Mouse (Mus musculus) yolk sac, embryonic 10.5 days (tissue): ENCODE measurements around the gene Itsn1.
A peak's percentile ranks its signal among the peaks of the same experiment; 100 is the strongest.

ENCODE experiments used
- DNase-seq: peaks from one replicate; pipeline ENCODE4 v3.0.0-alpha.2; 2017; ENCODE audit warnings: low spot score

Itsn1 gene

DNA sequence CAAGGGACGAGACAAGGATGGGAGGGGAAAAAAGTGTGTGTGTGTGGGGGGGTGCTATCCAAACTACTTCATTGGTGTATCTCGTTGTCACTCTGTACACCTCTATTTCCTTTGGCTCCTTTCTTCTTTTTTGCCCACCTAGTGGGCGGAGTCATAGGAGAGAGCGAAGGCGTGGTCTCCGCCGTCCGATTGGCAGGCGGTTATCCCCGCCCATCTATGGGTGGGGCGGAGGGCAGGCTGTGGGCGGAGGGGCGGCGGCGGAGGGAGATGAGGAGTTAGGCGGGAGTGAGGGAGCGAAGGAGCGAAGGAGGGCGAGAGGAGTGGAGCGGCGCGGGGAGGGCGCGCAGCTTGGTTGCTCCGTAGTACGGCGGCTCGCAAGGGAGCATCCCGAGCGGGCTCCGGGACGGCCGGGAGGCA, at the start of gene Itsn1:
Itsn1 (plus strand) TSS at position 216 of the 417 bp plus-strand sequence.
- peak; percentile 99 for DNase-seq

DNA sequence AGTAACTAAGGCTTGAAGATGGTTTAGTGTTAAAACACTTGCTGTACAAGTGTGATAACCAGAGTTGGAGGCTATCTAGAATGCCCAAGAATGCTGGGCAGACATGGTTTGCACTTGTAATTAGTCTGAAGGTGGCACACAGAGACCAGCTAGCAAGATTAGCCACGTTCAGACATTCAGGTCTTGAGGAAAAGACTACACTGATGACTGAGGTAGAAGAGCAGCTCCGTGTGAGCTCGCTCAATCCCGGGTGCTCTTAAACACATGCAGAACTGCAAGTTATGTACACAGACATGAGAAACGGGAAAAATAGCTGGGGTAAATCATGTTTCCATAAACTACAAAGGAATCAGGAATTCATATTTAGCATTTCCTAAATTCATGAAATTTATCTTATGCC, 48.4 kb upstream of the Itsn1 start:
- no peak for DNase-seq

DNA sequence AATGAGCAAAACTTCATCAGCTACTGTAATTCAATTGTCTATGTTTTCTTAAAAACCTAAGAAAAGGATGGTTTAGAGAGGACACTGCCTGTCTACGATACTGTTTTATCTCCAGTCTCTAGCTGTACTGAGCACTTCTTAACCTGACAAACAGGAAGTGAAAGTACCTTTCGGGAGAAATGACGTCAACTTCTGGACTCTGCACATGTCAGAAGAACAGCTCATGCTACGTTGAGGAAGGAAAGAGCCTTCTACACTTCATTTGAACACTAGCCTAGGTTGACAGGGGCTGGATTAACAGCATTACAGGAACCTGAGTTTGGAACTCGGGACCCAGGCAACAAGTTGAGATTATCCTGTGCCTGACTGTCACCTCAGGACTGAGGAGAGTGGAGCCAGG, 43.6 kb upstream of the Itsn1 start:
- no peak for DNase-seq

GRCm38 (mm10) chr16:91686369-91686768, 42.7 kb upstream of the Itsn1 start:
- no peak for DNase-seq

DNA sequence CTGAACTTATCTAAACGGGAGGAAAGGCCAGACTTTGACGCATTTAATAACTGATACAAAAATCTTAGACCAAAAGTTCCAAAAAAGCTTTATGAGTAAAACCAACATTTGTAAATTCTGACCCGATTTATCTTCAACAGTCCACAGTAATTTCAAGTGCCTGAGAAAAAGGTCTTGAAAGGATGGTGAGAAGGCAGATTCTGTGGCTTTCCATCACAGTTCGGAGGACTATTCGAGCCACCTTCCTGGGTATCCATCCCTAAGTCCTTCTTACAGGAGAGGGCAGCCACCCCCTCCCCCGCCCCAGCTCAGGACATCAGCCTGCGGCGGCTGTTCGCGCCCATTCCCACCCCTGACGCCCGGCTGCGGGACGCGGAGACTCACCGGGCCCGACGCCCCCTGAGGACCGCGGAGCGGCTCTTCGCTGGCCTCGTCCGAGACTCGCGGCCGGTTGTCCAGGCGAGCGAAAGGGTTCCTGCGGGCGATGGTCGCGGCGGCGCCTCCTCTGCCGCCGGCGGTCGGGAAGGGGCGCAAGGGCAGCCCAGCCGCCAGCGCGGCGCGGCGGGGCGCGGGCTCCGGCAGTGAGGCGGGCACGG, 41.0 kb upstream of the Itsn1 start:
- no peak for DNase-seq

DNA sequence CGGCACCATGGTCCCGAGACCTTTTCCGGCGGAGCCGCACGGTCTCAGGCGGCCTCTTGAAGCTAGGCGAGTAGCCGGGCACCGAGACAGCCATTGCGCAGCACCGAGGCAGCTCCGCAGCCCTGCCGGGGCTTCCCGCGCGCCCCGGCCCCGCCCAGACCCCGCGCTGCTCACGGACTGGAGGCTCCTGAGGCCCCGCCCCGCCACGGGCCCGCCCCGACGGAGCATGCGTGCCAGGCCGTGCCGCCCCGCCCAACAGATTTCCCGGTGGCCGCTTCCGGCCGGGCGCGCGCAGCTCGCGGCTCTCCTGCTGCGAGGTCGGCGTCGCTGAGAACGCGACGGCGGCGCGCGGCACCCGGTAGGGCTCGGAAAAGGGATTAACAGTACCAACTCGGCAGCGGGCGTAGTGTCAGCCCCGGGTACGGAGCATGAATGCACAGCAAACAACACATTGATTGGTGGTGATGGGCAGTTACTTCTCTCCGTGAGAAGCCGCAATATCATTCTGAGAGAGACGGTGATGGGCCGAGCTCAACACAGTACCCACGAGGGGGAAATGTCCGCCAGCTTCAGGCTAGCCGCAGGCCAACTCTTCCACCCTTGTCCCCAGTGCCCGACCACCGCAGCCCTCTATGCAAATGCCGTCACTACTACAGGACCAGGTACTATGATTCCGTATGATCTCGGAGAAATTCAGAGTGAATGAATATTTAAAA, 40.3 kb upstream of the Itsn1 start, which contains the start of gene Donson:
Donson (minus strand) TSS at position 152 of the 716 bp plus-strand sequence.
- DNase-seq: peak; percentile 92

- DNase-seq: no peak
These were observed 39.3 kb upstream of the Itsn1 start for GRCm38 (mm10) chr16:91689791-91690190.

GRCm38 (mm10) chr16:91694455-91695084, 34.5 kb upstream of the Itsn1 start:
- peak; percentile 66 for DNase-seq

DNA sequence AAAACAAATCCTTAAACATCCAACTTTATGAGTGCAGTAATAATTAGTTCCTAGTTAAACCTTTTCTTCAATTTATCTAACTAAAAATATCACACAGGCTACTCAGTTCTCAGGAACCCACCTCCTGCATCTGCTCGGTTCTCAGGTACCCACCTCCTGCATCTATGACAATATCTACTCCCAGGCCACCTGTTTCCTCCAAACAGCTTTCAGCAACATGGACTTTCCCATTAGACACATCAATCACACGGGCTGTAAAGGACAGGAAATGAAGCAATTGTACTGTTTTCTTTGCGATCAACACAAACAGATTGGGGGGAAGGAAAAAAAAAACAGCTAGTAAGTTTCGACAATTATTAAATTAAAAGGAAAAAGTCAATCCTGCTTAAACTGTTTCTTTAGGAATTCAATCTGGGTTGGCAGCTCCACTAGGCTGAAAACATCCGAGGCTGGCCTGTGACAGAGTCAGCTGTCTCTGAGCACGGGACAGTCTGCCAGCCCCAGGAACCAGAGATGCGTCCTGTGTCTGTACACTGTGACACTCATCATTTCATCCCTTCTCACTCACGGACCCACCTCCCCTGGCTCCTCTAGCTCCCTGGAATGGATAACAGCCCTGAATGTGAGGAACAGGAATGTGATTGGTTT, 33.8 kb upstream of the Itsn1 start:
- DNase-seq: no peak

DNA sequence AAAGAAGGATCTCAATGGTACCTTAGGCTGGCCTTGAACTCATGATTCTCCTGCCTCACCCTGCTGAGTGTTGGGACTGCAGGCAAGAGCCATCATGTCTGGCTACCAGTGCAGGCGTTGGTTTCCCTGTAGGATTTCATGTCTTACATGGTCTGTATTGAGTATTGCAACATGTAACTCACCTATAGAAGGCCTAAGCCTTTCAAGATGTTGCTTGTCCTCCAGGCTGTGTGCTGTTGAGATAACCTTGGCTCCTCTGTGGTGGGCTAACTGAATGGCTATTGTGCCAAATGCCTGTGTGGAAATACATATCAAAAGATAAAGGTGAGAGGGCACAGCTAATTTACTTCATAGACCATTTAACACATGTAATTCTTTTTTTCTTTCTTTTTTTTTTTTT, 30.1 kb upstream of the Itsn1 start:
- DNase-seq: no peak

GRCm38 (mm10) chr16:91701908-91702307, 27.2 kb upstream of the Itsn1 start:
- no peak for DNase-seq

- peak; percentile 32 for DNase-seq
These were observed 26.3 kb upstream of the Itsn1 start for GRCm38 (mm10) chr16:91702771-91703188.

- DNase-seq: no peak
These were observed 24.3 kb upstream of the Itsn1 start for GRCm38 (mm10) chr16:91704603-91705340.

- no peak for DNase-seq
These were observed 18.8 kb upstream of the Itsn1 start for GRCm38 (mm10) chr16:91710241-91710640.

DNA sequence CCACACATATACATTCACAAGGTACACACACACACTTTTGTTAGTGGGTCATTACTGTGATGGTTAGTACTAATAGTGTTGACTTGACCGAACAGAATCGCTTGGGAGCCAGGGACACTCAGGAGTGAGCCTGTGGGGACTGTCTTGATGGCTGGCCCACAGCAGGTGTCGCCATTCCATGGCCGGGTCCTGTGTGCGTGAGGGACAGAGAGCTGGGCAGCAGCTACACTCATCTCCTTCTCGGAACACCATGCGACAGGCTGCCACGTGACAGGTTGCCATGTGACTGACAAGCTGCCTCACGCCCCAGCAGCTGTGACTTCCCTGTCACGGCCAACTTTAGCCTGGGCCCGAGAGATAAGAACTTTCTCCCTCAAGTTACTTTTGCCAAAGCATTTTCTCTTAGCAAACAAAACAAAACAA, 12.1 kb upstream of the Itsn1 start:
- peak; percentile 83 for DNase-seq

- DNase-seq: no peak
These were observed 11.7 kb upstream of the Itsn1 start for GRCm38 (mm10) chr16:91717399-91717798.

- DNase-seq: no peak
These were observed 4.8 kb upstream of the Itsn1 start for GRCm38 (mm10) chr16:91724247-91724646.

DNA sequence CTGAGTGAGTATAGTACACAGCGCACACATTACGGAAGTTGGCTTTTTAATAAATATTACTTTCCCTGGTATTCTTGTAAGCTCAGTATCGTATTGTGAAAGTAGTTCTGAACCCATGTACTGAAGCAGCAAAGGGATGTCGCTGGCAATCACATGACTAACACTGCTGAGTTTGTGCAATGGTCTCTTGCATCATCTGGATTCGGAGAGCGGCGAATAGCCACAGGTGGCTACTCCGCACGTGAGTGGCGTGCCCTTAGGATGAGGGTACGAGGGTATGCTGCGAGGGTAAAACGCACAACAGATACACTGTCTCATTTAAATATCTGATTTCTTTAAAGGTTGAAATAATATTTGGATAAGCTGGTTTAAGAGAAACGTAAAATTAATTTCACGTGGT, 1.6 kb upstream of the Itsn1 start:
- DNase-seq: peak; percentile 70

- peak; percentile 99 for DNase-seq
These were observed 687 bp upstream of the Itsn1 start, which contains the start of gene Cryzl1 for GRCm38 (mm10) chr16:91728123-91729065. Cryzl1 (minus strand) TSS chr16:91728975.

DNA sequence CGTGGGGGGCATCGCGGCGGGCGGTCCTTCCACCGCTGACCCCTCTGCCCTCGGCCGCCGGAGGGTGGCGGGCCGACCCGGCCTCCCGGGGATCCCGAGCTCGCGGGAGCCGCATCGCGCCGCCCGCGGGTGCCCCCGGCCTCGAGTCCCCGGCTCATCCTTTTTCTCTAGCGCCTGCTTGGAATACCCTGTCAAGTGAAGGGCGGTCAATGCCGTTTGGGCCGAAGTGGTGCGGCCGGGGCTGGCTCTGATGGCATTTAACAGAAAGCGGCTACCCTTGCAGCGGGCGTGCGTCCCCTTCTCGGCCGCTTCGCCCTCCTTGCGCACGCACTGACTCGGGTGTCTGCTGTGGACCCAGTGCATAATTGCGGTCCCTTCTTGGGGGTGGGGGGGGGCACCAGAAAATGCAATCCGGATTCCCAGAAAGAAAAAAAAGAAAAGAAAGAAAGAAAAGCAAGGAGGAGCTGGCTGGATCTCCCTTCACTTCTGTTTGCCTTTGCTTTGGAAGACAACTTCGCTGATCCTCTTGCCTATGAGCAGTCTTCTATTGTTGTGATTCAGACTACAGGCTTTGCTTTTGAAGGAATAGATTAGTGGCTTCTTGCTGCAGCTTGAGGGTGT, 850 bp downstream of the Itsn1 start:
- DNase-seq: peak; percentile 38
